Mouse (Mus musculus) adrenal gland, postnatal 10 days (tissue): ENCODE measurements around the gene Hdac1. TPM values are rescaled to one million over a fixed set of nuclear protein-coding genes. Genes with fewer than 3 reads are reported as not detected.
"Not testable (repeated sequence)": the region's sequence is repeated elsewhere in the genome, so short reads cannot be mapped to it uniquely, and the experiment has no call there.

Experiments used
- DNase-seq: peaks from one replicate; pipeline ENCODE4 v3.0.0; 2021; ENCODE audit warnings: mixed read lengths
- total RNA-seq, 2 experiments: library from RNA; stranded (reverse); gene quantifications; 2 replicates each; pipeline ENCODE4 v1.2.3; 2021

Gene Hdac1
- total RNA-seq, 2 experiments from 2014 or later, result 54.5 to 59.1 TPM

GRCm38 (mm10) chr4:129558321-129558955, 15.9 kb upstream of the Hdac1 start:
- DNase-seq, result no peak

- no peak for DNase-seq
These were observed 14.8 kb upstream of the Hdac1 start for GRCm38 (mm10) chr4:129557256-129557808.

GRCm38 (mm10) chr4:129556532-129557223, 14.2 kb upstream of the Hdac1 start:
- DNase-seq, result peak; percentile 96

- peak; percentile 46 for DNase-seq
These were observed 13.5 kb upstream of the Hdac1 start for GRCm38 (mm10) chr4:129555862-129556531.

GRCm38 (mm10) chr4:129555421-129555861, 12.9 kb upstream of the Hdac1 start:
- peak; percentile 85 for DNase-seq

- DNase-seq, result not testable (repeated sequence)
These were observed 12.0 kb upstream of the Hdac1 start for GRCm38 (mm10) chr4:129554512-129554911.

- DNase-seq, result no peak
These were observed 7.8 kb upstream of the Hdac1 start for GRCm38 (mm10) chr4:129550295-129550694.

- DNase-seq, result peak; percentile 38
These were observed 6.8 kb upstream of the Hdac1 start for GRCm38 (mm10) chr4:129549306-129549705.

- not testable (repeated sequence) for DNase-seq
These were observed 5.1 kb upstream of the Hdac1 start for GRCm38 (mm10) chr4:129547631-129548030.

- DNase-seq, result no peak
These were observed 1.6 kb upstream of the Hdac1 start for GRCm38 (mm10) chr4:129544106-129544505.

GRCm38 (mm10) chr4:129541868-129542591, 483 bp downstream of the Hdac1 start:
- peak; percentile 43 for DNase-seq

GRCm38 (mm10) chr4:129540012-129540411, 2.5 kb downstream of the Hdac1 start:
- DNase-seq, result peak; percentile 41

- not testable (repeated sequence) for DNase-seq
These were observed 13.6 kb downstream of the Hdac1 start for GRCm38 (mm10) chr4:129528901-129529300.

GRCm38 (mm10) chr4:129525889-129526288, 16.6 kb downstream of the Hdac1 start:
- DNase-seq, result no peak

GRCm38 (mm10) chr4:129525338-129525737, 17.2 kb downstream of the Hdac1 start:
- no peak for DNase-seq

GRCm38 (mm10) chr4:129518519-129518918, 24.0 kb downstream of the Hdac1 start:
- DNase-seq, result no peak

GRCm38 (mm10) chr4:129516925-129517324, 25.6 kb downstream of the Hdac1 start:
- no peak for DNase-seq

GRCm38 (mm10) chr4:129514300-129514898, 28.1 kb downstream of the Hdac1 start:
- DNase-seq, result peak; percentile 87

GRCm38 (mm10) chr4:129513891-129514290, 28.6 kb downstream of the Hdac1 start:
- DNase-seq, result peak; percentile 38

GRCm38 (mm10) chr4:129513086-129513767, 29.3 kb downstream of the Hdac1 start, which contains the start of gene Marcksl1:
Gene Marcksl1, plus strand, starts transcription at chr4:129513581.
- DNase-seq, result peak; percentile 92
